Mouse (Mus musculus): Measurements from ENCODE around the gene Syndig1. TPM values are rescaled to one million over a fixed set of nuclear protein-coding genes. Genes with fewer than 3 reads are reported as not detected.

Gene Syndig1
- polyA plus RNA-seq (2014; fragmentation: Nextera tagmentation; extraction: Ambion mirVana) = 19.5 and 22.4 TPM in 2 replicates

DNA sequence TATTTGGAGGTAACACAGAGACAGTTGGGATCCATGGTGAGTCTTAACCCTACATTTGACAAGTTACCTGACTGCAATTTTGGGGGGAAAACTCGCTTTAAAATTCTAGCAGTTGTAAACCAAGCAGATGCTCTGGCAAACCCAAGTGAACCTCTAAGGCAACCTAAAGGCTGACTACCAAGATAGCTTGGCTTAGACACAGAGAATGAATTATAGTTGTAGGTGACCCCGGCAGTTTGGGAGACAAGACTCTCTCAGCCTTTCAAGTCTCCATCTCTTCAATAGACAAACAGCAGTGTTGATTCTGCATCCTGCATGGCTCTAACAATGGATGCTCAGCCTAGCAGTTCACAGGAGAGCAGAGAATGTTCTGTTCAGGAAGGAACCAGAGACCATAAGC, at the start of gene Syndig1:
Gene Syndig1 (plus strand): TSS at position 301 of the 400 bp plus-strand sequence.
- H3K4me1 ChIP-seq (ENCODE audit: control insufficient read depth, insufficient read depth, low read length) = peaks cover 10% of the 10 kb centered on the region; the same call in 1 of the 2 replicates
- H3K4me3 ChIP-seq (replicated peaks; ENCODE audit: low read depth, low read length) = peak within 1 kb of the TSS; percentile 65
- peak within 1 kb of the TSS; percentile 63; the same call in 1 of the 2 replicates for H3K9ac ChIP-seq (replicated peaks; ENCODE audit: low read length)
- H3K36me3 ChIP-seq (ENCODE audit: control insufficient read depth, insufficient read depth, low read length) = no peaks in the 10 kb centered on the region
- peaks cover 19% of the 10 kb centered on the region for H3K27me3 ChIP-seq (ENCODE audit: control insufficient read depth, insufficient read depth, low read length)
- no peak for ATAC-seq (ENCODE audit: low FRiP score, low TSS enrichment)
- peak within 1 kb of the TSS; percentile 98 for H3K4me2 ChIP-seq (ENCODE audit: low read length)
- no peak within 1 kb of the TSS for H3K27ac ChIP-seq (replicated peaks; ENCODE audit: low read depth, low read length)
- H3K9me3 ChIP-seq (ENCODE audit: control insufficient read depth, low read length) = no peaks in the 10 kb centered on the region
- WGBS = 86% methylated on average over 2 of the region's 2 CpGs
- no peak for DNase-seq

DNA sequence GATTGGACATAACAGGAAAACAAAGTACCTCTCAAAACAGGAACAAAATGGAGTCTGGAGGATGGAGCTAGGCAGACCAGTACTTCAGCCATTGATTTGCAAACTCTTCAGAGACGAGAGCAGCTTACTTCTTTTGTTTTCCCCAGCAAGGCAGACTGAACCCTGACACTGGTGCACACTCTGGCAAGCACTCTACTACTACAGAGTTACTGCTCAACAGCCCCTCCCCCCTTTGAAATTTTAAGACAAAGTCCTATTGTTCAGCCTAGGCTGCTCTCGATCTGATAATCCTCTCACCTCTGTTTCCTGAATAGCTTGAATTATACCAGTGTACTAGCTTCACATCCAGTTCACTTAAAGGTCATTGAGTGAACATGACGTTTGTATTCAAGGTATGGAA, 30.4 kb upstream of the Syndig1 start:
- Histone ChIP-seq H3K27me3 (ENCODE audit: control insufficient read depth, insufficient read depth, low read length) (no peaks in the 10 kb centered on the region), H3K4me3 (replicated peaks; ENCODE audit: low read depth, low read length) (no peak overlapping the region), H3K9me3 (ENCODE audit: control insufficient read depth, low read length) (no peaks in the 10 kb centered on the region), H3K27ac (replicated peaks; ENCODE audit: low read depth, low read length) (no peak overlapping the region), H3K36me3 (ENCODE audit: control insufficient read depth, insufficient read depth, low read length) (no peaks in the 10 kb centered on the region), H3K4me2 (ENCODE audit: low read length) (no peak overlapping the region), H3K9ac (replicated peaks; ENCODE audit: low read length) (no peak overlapping the region), H3K4me1 (ENCODE audit: control insufficient read depth, insufficient read depth, low read length) (0 out of 2 replicates have a peak, but pooled peaks cover 3% of the 10 kb centered on the region)
- no peak for ATAC-seq (ENCODE audit: low FRiP score, low TSS enrichment)
- WGBS = 4% methylated on average over 3 of the region's 3 CpGs
- DNase-seq = peak; percentile 29

DNA sequence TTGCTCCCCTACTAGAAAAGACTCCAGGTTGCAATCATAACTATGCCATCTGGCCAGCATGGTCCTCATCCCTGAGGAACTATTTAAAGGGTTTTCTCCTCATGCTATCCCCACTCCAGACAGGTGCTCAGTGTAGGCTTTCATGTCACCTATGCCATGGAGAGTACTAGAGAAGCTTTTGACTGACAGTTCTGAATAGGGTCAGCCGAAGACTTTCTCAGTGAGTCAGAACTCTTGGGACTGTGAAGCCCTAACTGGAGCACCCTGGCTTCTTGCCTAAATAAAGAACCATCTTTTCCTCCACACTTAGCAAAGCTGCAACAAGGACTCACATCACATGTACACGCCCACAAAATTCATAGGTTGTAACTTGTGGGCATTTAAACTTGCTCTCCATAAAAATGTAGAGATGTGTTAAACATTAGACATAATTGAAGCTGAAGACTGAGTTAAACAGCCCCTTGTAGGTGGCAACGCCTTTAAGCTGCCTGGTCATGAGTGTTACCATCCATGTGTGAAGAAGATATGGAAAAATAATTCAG, 24.3 kb upstream of the Syndig1 start:
- DNase-seq (no peak), ATAC-seq (ENCODE audit: low FRiP score, low TSS enrichment) (no peak)
- no peaks in the 10 kb centered on the region for H3K27me3 ChIP-seq (ENCODE audit: control insufficient read depth, insufficient read depth, low read length)
- H3K9me3 ChIP-seq (ENCODE audit: control insufficient read depth, low read length) = no peaks in the 10 kb centered on the region
- no peaks in the 10 kb centered on the region for H3K4me1 ChIP-seq (ENCODE audit: control insufficient read depth, insufficient read depth, low read length)
- H3K36me3 ChIP-seq (ENCODE audit: control insufficient read depth, insufficient read depth, low read length) = no peaks in the 10 kb centered on the region
- H3K4me3 ChIP-seq (replicated peaks; ENCODE audit: low read depth, low read length) = no peak overlapping the region
- no peak overlapping the region for H3K9ac ChIP-seq (replicated peaks; ENCODE audit: low read length)
- WGBS = 88% methylated on average over 3 of the region's 3 CpGs
- H3K27ac ChIP-seq (replicated peaks; ENCODE audit: low read depth, low read length) = no peak overlapping the region
- H3K4me2 ChIP-seq (ENCODE audit: low read length) = no peak overlapping the region

- WGBS = 83% methylated on average over 2 of the region's 2 CpGs
- H3K4me3 ChIP-seq (replicated peaks; ENCODE audit: low read depth, low read length) = no peak overlapping the region
- no peaks in the 10 kb centered on the region for H3K4me1 ChIP-seq (ENCODE audit: control insufficient read depth, insufficient read depth, low read length)
- no peak overlapping the region for H3K4me2 ChIP-seq (ENCODE audit: low read length)
- no peaks in the 10 kb centered on the region for H3K27me3 ChIP-seq (ENCODE audit: control insufficient read depth, insufficient read depth, low read length)
- H3K9ac ChIP-seq (replicated peaks; ENCODE audit: low read length) = no peak overlapping the region
- no peaks in the 10 kb centered on the region for H3K36me3 ChIP-seq (ENCODE audit: control insufficient read depth, insufficient read depth, low read length)
- ATAC-seq (ENCODE audit: low FRiP score, low TSS enrichment) (no peak), DNase-seq (no peak)
- H3K9me3 ChIP-seq (ENCODE audit: control insufficient read depth, low read length) = no peaks in the 10 kb centered on the region
- no peak overlapping the region for H3K27ac ChIP-seq (replicated peaks; ENCODE audit: low read depth, low read length)
These were observed 23.8 kb upstream of the Syndig1 start for GRCm38 (mm10) chr2:149805256-149805655.

GRCm38 (mm10) chr2:149812899-149813298, 16.1 kb upstream of the Syndig1 start:
- H3K4me3 ChIP-seq (replicated peaks; ENCODE audit: low read depth, low read length) = no peak overlapping the region
- no peak overlapping the region for H3K9ac ChIP-seq (replicated peaks; ENCODE audit: low read length)
- WGBS = 87% methylated on average over 2 of the region's 2 CpGs

GRCm38 (mm10) chr2:149818395-149818794, 10.6 kb upstream of the Syndig1 start:
- Histone ChIP-seq H3K27me3 (ENCODE audit: control insufficient read depth, insufficient read depth, low read length) (no peaks in the 10 kb centered on the region), H3K4me2 (ENCODE audit: low read length) (no peak overlapping the region), H3K9me3 (ENCODE audit: control insufficient read depth, low read length) (no peaks in the 10 kb centered on the region), H3K9ac (replicated peaks; ENCODE audit: low read length) (no peak overlapping the region), H3K4me1 (ENCODE audit: control insufficient read depth, insufficient read depth, low read length) (no peaks in the 10 kb centered on the region), H3K4me3 (replicated peaks; ENCODE audit: low read depth, low read length) (no peak overlapping the region), H3K27ac (replicated peaks; ENCODE audit: low read depth, low read length) (no peak overlapping the region), H3K36me3 (ENCODE audit: control insufficient read depth, insufficient read depth, low read length) (no peaks in the 10 kb centered on the region)
- ATAC-seq (ENCODE audit: low FRiP score, low TSS enrichment) (no peak), DNase-seq (no peak)
- WGBS = 83% methylated on average over 3 of the region's 3 CpGs

More at GRCm38 (mm10) chr2:149812899-149813298, 16.1 kb upstream of the Syndig1 start:
- no peak overlapping the region for H3K4me2 ChIP-seq (ENCODE audit: low read length)
- no peaks in the 10 kb centered on the region for H3K36me3 ChIP-seq (ENCODE audit: control insufficient read depth, insufficient read depth, low read length)
- ATAC-seq (ENCODE audit: low FRiP score, low TSS enrichment) = no peak
- H3K27ac ChIP-seq (replicated peaks; ENCODE audit: low read depth, low read length) = no peak overlapping the region
- no peaks in the 10 kb centered on the region for H3K9me3 ChIP-seq (ENCODE audit: control insufficient read depth, low read length)
- no peaks in the 10 kb centered on the region for H3K27me3 ChIP-seq (ENCODE audit: control insufficient read depth, insufficient read depth, low read length)
- DNase-seq = no peak
- H3K4me1 ChIP-seq (ENCODE audit: control insufficient read depth, insufficient read depth, low read length) = no peaks in the 10 kb centered on the region

GRCm38 (mm10) chr2:149819751-149820150, 9.3 kb upstream of the Syndig1 start:
- Histone ChIP-seq H3K36me3 (ENCODE audit: control insufficient read depth, insufficient read depth, low read length) (no peaks in the 10 kb centered on the region), H3K4me1 (ENCODE audit: control insufficient read depth, insufficient read depth, low read length) (no peaks in the 10 kb centered on the region), H3K4me2 (ENCODE audit: low read length) (no peak overlapping the region), H3K27ac (replicated peaks; ENCODE audit: low read depth, low read length) (no peak overlapping the region), H3K9me3 (ENCODE audit: control insufficient read depth, low read length) (no peaks in the 10 kb centered on the region), H3K27me3 (ENCODE audit: control insufficient read depth, insufficient read depth, low read length) (no peaks in the 10 kb centered on the region), H3K4me3 (replicated peaks; ENCODE audit: low read depth, low read length) (no peak overlapping the region), H3K9ac (replicated peaks; ENCODE audit: low read length) (no peak overlapping the region)
- DNase-seq (no peak), ATAC-seq (ENCODE audit: low FRiP score, low TSS enrichment) (no peak)
- 91% methylated on average over 3 of the region's 3 CpGs for WGBS

GRCm38 (mm10) chr2:149820201-149820600, 8.8 kb upstream of the Syndig1 start:
- Histone ChIP-seq H3K4me2 (ENCODE audit: low read length) (no peak overlapping the region), H3K9me3 (ENCODE audit: control insufficient read depth, low read length) (no peaks in the 10 kb centered on the region), H3K36me3 (ENCODE audit: control insufficient read depth, insufficient read depth, low read length) (no peaks in the 10 kb centered on the region), H3K27me3 (ENCODE audit: control insufficient read depth, insufficient read depth, low read length) (no peaks in the 10 kb centered on the region), H3K27ac (replicated peaks; ENCODE audit: low read depth, low read length) (no peak overlapping the region), H3K4me3 (replicated peaks; ENCODE audit: low read depth, low read length) (no peak overlapping the region), H3K9ac (replicated peaks; ENCODE audit: low read length) (no peak overlapping the region), H3K4me1 (ENCODE audit: control insufficient read depth, insufficient read depth, low read length) (no peaks in the 10 kb centered on the region)
- ATAC-seq (ENCODE audit: low FRiP score, low TSS enrichment) (no peak), DNase-seq (no peak)
- WGBS = 37% methylated on average over 2 of the region's 2 CpGs

DNA sequence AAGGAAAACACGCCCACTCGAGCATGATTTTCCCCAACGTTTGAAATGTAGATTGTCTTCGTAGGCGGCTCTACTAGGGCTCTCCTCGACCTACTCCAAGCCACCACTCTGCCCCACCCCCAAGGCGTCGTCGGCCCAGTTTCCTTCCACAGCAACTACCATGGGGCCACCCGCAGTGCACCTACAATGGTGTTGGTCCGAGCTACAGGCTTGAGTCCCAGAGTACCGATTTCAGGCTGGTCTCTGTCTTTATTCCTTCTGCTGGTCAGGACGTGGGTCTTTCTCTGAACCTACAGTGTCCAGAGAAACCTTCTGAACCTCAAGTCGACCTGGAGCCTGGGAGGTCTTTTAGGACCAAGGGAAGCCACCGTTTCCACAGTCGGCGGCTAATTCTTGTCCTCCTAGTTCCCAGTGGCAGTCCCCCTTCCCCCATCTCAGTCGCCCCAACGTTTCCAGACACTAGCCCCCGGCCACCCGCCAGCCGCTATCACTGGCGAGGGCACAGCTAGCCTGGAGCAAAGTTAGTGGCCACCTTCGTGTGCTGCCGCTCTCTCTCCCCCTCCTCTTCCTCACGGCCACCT, 1.0 kb downstream of the Syndig1 start:
- no peaks in the 10 kb centered on the region for H3K9me3 ChIP-seq (ENCODE audit: control insufficient read depth, low read length)
- H3K9ac ChIP-seq (replicated peaks; ENCODE audit: low read length) = peak overlapping the region; percentile 63
- H3K36me3 ChIP-seq (ENCODE audit: control insufficient read depth, insufficient read depth, low read length) = no peaks in the 10 kb centered on the region
- H3K4me1 ChIP-seq (ENCODE audit: control insufficient read depth, insufficient read depth, low read length) = peaks cover 10% of the 10 kb centered on the region; the same call in 1 of the 2 replicates
- ATAC-seq (ENCODE audit: low FRiP score, low TSS enrichment) = peak; percentile 47; the same call in 1 of the 2 replicates
- no peak overlapping the region for H3K27ac ChIP-seq (replicated peaks; ENCODE audit: low read depth, low read length)
- WGBS = 1% methylated on average over 26 of the region's 26 CpGs
- peak overlapping the region; percentile 65 for H3K4me3 ChIP-seq (replicated peaks; ENCODE audit: low read depth, low read length)
- H3K4me2 ChIP-seq (ENCODE audit: low read length) = peak overlapping the region; percentile 98
- H3K27me3 ChIP-seq (ENCODE audit: control insufficient read depth, insufficient read depth, low read length) = peaks cover 19% of the 10 kb centered on the region
- peak; percentile 43 for DNase-seq

Data from midbrain, embryonic 14.5 days (tissue).